Mouse (Mus musculus) bone marrow macrophage, adult 2 months (primary cell): ENCODE measurements around the gene Igf1r.

ENCODE experiments used
- CTCF ChIP-seq: IDR thresholded peaks from 2 replicates; pipeline ENCODE4 v1.5.1; 2012; ENCODE audit warnings: low read depth, mild to moderate bottlenecking, low read length, moderate library complexity
- POLR2A ChIP-seq: IDR thresholded peaks from 2 replicates; pipeline ENCODE4 v1.6.1; 2012; ENCODE audit warnings: mild to moderate bottlenecking, low read depth, low read length, borderline replicate concordance

- no peak for TF ChIP-seq CTCF
- TF ChIP-seq POLR2A, result no peak
These were observed 8.8 kb upstream of the Igf1r start for GRCm38 (mm10) chr7:67943805-67944204.
